Mouse (Mus musculus) G1E (cell line): ENCODE measurements around the gene Klhdc9.

Experiments
- CTCF ChIP-seq: IDR thresholded peaks from 2 replicates; pipeline ENCODE4 v1.5.1; 2012; ENCODE audit warnings: low read depth, low read length, inconsistent platforms, mixed read lengths
- GATA1 ChIP-seq: IDR thresholded peaks from 2 replicates; pipeline ENCODE4 v1.6.1; 2012; ENCODE audit warnings: borderline replicate concordance, low read length, inconsistent platforms, mixed read lengths
- GATA2 ChIP-seq: IDR thresholded peaks from 2 replicates; pipeline ENCODE4 v1.6.1; 2012; ENCODE audit warnings: low read depth, low read length, inconsistent platforms, borderline replicate concordance
- POLR2AphosphoS5 ChIP-seq: IDR thresholded peaks from 2 replicates; pipeline ENCODE4 v1.6.1; 2012; ENCODE audit warnings: low read depth, low read length, inconsistent platforms; ENCODE audit not compliant: insufficient replicate concordance
- TAL1 ChIP-seq: conservative IDR thresholded peaks from 2 replicates; pipeline ENCODE4 v1.6.1; 2012; ENCODE audit warnings: low read depth, low read length, inconsistent platforms, mixed read lengths

- TF ChIP-seq CTCF (no peak), TAL1 (no peak), GATA1 (no peak), GATA2 (no peak), POLR2AphosphoS5 (no peak)
These were observed 30.4 kb downstream of the Klhdc9 start for GRCm38 (mm10) chr1:171330216-171330560.
